Mouse (Mus musculus) cerebellum, adult 11-12 months (tissue): ENCODE data around the gene 4933411K16Rik.
A peak's percentile ranks its signal among the peaks of the same experiment; 100 is the strongest.

Experiments
- DNase-seq: peaks from one replicate; pipeline ENCODE4 v3.0.0; 2022

4933411K16Rik gene

DNA sequence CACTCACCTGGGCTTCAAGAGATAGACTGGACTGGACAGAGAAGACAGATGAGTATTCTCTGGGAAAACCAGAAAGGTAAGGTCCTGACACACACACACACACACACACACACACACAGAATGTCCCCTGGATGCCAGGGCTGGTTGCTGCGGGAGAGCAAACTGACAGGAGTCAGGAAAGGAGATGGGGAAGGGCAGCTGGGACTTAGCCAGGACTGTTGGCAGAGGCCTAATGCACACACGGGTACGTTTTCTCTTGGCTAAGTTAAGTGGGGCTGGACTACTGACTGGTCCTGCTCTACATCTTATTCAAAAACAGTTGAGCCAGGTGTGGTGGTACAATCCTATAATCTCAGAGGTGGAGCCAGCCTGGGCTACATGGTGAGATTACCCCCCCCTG lies 15.7 kb upstream of the 4933411K16Rik start:
- DNase-seq = no peak

- DNase-seq = no peak
Observed at GRCm38 (mm10) chr19:42037167-42037702, 14.8 kb upstream of the 4933411K16Rik start.

DNA sequence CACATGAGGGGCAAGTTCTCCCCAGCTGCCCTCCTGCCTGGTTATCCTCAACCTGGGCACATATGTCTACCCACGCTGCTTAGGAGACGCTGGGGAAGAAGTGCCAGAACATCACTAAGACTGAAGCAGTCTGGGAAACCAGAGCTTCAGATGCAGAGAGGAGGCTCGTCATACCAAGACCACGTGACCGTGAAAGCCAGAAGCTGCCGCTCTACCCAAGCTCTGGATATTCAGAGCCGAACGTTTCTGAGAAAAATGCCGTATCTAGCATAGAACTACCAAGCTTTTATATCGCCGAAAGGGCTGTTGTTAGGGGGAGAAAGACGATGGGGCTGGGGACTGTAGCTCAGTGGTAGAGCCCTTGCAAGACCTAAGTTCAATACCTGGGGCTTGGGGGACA lies 13.7 kb upstream of the 4933411K16Rik start:
- no peak for DNase-seq

DNA sequence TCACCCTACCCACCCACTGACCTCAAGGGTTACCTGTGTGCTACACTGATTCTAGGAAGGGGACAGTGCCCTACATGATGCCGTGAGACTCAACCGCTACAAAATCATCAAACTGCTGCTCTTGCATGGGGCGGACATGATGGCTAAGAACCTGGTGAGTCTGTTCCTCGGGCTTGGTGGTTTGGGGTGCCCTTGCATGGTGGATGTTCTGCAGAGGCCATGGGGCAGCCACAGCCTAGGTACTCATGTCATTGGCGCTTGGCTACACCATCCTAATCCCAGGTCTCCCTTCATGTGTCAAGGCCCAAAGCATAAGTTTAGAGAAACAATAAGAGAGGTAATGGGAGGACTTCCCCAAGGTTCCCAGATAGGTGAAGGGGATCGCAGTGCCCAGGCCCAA lies 8.1 kb upstream of the 4933411K16Rik start:
- no peak for DNase-seq

- DNase-seq = peak; percentile 60
Observed at GRCm38 (mm10) chr19:42045269-42046102, 6.6 kb upstream of the 4933411K16Rik start, which contains the start of gene Hoga1. Gene Hoga1, plus strand, starts transcription at chr19:42045610.

- DNase-seq = no peak
Observed at GRCm38 (mm10) chr19:42050251-42050650, 1.8 kb upstream of the 4933411K16Rik start.

DNA sequence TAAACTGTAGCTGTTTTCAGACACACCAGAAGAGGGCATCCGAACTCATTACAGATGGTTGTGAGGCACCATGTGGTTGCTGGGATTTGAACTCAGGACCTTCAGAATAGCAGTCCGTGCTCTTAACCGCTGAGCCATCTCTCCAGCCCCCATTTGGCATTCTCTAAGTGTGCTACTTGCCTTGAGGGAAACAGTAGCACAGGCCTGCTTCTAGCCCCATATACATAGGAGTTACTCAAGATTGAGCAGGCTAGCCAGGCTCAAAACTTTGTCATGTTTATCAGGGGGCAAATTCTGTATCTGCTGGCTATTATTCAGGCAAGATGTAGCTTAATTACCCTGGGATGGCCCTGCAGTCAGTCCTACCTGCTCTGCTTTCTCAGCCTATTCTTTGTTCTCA lies 697 bp upstream of the 4933411K16Rik start:
- no peak for DNase-seq

- no peak for DNase-seq
Observed at GRCm38 (mm10) chr19:42054255-42054654, 2.2 kb downstream of the 4933411K16Rik start.

GRCm38 (mm10) chr19:42055881-42056280 lies 3.8 kb downstream of the 4933411K16Rik start:
- no peak for DNase-seq

DNA sequence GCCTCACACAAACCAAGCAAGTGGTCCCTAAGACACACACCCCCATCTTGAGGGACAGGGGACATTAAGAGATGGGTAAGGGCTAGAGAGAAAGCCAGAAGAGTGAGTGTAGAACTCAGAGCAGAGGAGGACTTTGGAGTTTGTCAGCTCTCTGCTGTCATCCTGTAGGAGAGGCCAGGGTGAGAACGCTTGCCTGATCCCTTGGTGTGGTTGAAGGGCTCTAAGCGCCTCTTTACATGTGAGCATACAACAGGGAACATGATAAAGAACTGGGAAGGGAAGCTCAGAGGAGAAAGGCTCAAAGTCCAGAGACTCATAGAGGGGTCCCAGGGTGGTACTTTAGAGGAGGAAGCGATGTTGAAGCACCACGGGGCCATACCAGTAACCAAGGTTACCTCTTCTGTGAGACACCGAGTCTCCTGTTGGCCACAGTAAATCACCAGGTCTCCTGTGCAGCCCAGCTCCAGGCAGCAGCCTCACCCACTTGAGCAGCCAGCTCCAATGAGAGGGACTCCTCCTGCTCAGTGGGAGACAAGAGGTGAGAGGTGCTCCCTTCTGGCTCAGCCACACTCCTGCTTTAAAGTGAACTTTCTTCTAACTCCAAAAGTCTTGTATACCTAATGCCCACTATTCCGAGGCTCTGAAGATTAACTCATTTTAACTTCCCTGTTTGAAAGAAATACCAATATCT lies 4.8 kb downstream of the 4933411K16Rik start:
- no peak for DNase-seq

GRCm38 (mm10) chr19:42058426-42058825 lies 6.4 kb downstream of the 4933411K16Rik start:
- no peak for DNase-seq

DNA sequence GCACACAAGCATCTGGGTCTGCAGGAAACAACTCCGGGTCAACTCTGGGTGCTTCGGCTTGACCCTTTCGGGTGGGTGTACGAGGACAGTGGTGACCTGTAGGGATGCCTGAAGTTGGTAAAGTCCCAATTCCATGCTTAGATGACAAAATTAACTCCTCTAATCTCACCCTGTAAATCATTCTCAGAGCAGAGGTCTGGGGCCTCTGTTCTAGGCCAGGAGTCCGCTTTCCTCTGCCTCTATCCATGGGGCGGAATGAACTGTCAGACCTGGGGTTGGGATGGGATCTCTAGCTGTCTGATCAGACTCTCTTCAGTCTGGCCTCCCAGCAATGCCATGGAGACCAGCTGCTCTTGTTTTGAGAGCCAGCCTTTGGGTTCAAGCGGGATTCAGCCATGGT lies 9.4 kb downstream of the 4933411K16Rik start:
- no peak for DNase-seq

DNA sequence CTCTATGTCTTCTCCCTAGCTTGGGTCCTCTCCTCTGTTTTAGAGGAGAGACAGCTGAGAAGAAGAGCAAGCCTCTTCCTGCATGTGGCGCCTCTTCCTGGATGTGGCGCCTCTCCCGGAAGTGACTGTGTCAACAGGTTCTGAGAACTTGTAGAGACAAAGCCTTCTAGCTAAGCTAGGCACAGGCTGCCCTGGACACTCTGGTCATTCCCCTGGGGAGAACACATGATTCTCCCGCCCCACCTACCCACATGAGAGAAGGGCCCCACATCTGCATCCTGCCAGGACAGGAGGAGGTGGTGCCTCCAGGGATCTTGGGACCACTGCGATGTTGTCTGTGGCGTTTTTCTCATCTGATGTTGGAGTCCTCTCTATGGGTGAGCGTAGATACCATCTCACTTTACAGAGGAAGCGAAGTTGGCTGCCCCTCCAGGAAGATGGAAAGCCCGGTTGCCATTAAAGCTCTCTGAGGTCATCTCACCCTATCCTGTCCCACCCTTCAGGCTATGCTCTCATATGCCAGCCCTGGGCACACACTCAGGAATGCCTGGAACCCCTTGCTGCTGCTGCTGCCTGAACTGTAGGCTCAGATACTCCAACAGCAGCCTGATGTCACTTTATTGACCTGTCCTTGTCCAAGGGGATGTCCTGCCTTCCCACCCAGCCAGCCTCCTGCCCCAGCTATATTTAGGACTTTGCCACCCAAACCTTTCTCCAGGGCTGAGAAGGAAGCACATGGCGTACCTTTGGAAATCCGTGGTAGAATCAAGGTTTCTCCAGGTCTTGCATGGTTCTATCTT lies 16.6 kb downstream of the 4933411K16Rik start:
- DNase-seq = no peak

GRCm38 (mm10) chr19:42069241-42069525 lies 17.1 kb downstream of the 4933411K16Rik start:
- no peak for DNase-seq

DNA sequence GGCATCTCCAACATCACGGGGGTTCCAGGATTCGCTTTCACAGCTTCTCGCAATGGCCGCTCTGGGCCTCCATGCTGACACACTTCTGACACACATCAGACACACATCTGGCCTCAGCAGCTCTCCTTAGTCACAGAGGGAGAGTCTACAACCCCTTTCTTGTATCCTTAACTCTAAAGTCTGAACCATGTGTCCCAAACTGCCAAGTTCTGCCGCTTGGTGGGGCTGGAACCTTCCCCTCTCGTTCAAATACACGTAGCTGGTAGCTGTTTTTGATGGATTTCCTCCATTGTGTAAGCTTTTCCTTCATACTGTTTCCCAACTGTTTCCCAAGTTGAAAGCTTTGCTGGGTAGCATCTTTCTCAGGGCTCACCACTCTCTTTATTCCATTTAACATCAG lies 19.2 kb downstream of the 4933411K16Rik start:
- no peak for DNase-seq

GRCm38 (mm10) chr19:42071886-42072608 lies 20.0 kb downstream of the 4933411K16Rik start:
- DNase-seq = no peak

DNA sequence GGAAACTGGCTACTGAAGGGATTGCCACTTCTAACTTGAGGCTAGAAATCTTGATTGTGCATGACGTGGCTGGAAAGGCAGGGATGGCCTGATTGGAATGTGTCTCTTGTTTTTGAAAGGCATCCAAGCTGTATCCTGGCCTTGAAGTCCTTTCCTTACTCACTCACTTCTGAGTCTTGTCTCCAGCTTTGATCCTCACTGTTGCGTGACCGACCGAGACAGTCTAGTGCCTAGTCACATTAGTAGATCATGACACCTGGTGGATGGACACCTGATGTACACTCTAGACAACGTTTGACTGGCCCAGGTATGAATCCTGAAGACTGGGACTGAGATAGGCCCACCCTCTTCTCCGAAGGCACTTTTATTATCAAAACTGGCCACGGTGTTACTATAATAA lies 20.8 kb downstream of the 4933411K16Rik start:
- no peak for DNase-seq

DNA sequence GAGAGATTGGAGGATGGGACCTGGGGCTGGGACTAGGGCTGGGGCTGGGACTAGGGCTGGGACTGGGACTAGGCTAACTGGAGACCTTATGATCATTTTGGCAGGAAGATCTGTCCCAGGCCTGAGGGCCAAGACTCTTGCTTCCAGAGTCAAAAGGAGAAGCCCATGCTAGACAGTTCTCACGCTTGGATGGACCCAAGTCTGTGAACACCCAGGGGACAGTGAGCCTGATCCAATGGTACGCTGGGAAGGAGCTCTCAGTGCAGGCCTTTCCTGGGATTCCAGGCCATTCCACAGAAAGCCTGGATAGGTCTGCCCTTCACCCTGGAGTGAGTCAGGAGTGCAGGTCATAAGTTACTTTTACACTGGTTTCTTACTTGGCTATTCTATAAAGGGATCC lies 23.0 kb downstream of the 4933411K16Rik start:
- DNase-seq = no peak

DNA sequence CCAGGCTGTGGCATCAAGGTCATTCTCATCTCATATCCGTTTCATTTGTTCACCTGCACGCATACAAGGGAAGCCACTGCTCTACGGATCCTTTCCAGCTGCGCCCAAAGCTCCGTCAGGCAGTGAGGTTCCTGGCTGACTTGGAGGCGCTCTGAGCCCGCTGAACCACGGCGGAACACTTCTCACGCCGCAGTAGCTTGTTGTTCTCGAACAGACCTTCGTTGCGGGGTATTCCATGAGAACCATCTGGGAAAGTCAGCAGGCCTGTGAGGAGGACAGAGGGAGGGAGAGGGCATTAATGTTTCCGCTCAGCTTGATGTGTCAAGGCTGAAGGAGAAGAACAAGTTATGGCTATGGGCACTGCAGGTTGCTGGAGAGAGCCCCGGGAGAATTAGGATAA lies 23.9 kb downstream of the 4933411K16Rik start:
- no peak for DNase-seq

DNA sequence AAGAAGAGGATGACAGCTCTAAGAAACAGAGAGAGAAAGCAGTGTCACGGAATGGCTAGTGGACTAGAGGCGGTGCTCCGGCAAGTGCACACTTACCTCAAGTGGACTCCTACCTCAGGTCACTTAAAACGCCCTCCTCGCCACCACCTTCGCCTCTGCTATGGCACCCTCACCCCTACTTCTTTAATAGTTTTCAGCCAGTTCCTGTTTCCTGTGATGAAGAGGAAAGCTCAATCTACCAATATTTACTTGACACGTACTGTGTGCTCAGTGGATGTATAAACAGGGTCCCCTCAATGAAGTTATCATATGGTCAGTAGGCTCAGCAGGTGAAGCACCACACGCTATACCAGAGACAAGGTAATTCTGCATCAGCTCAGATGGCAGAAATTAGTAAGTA lies 26.5 kb downstream of the 4933411K16Rik start:
- DNase-seq = no peak

DNA sequence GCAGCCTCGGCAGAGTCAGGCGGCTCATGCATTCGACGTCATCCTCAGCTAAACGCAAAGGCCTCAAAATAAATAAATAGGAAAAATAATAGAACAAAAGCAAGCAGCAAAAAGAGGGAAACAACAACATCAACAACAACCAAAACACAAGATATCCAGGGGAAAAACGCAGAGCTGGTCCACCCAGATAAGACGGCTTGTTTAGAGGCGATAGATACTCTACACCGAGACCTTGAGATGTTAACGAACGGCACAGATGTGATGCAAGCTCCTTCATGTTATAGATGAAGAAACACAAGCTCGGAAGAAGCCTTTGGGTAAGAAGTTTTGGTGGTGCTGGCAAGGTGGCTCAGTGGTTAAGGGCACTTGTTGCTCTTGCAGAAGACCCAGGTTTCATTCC lies 27.0 kb downstream of the 4933411K16Rik start:
- no peak for DNase-seq

- no peak for DNase-seq
Observed at GRCm38 (mm10) chr19:42079950-42080349, 27.9 kb downstream of the 4933411K16Rik start.

- DNase-seq = no peak
Observed at GRCm38 (mm10) chr19:42080469-42080868, 28.4 kb downstream of the 4933411K16Rik start.
